Mouse (Mus musculus) liver, embryonic 12.5 days (tissue): ENCODE measurements at regions not wholly inside any gene's neighbourhood (a gene's known extent, or its start where the extent isn't known, plus 50 kb on each side); places are given as distances from the start of the nearest gene placed in this dataset.

Experiments
- ATAC-seq: fragments of 200-750 bp; cut with Nextera tagmentation; 2 replicates; pipeline ENCODE4 v1.8.0; 2017; ENCODE audit warnings: moderate number of reproducible peaks, mild to moderate bottlenecking, moderate library complexity
- H3K27ac ChIP-seq: fragments of 300-500 bp; sonication (generic); 2 replicates; pipeline ENCODE4 v1.5.1; 2016; ENCODE audit warnings: mild to moderate bottlenecking
- H3K27me3 ChIP-seq: fragments of 300-500 bp; sonication (generic); replicated peaks from 2 replicates; pipeline ENCODE4 v1.6.1; 2016; ENCODE audit warnings: mild to moderate bottlenecking, moderate library complexity
- H3K36me3 ChIP-seq: fragments of 300-500 bp; sonication (generic); 2 replicates; pipeline ENCODE4 v1.6.1; 2016; ENCODE audit warnings: mild to moderate bottlenecking, moderate library complexity
- H3K4me1 ChIP-seq: fragments of 300-500 bp; sonication (generic); 2 replicates; pipeline ENCODE4 v1.6.1; 2016
- H3K4me2 ChIP-seq: fragments of 300-500 bp; sonication (generic); 2 replicates; pipeline ENCODE4 v1.6.1; 2016; ENCODE audit warnings: mild to moderate bottlenecking, moderate library complexity
- H3K4me3 ChIP-seq: fragments of 300-500 bp; sonication (generic); 2 replicates; pipeline ENCODE4 v1.5.1; 2016; ENCODE audit warnings: mild to moderate bottlenecking, moderate library complexity
- H3K9ac ChIP-seq: fragments of 300-500 bp; sonication (generic); 2 replicates; pipeline ENCODE4 v1.6.1; 2016; ENCODE audit warnings: mild to moderate bottlenecking, moderate library complexity
- H3K9me3 ChIP-seq: fragments of 300-500 bp; sonication (generic); replicated peaks from 2 replicates; pipeline ENCODE4 v1.6.1; 2016; ENCODE audit warnings: mild to moderate bottlenecking, moderate library complexity
- WGBS: fragments of 180-500 bp; shearing (Covaris S2); methylation state at CpG from one replicate; pipeline ENCODE4 v1.1.7; 2016; ENCODE audit not compliant: insufficient replicate concordance; 5-methylcytosine and 5-hydroxymethylcytosine counted together

GRCm38 (mm10) chr6:66478326-66478964, 56.7 kb upstream of the Mad2l1 start:
- Histone ChIP-seq H3K9me3 (no peaks in the 10 kb centered on the region), H3K4me3 (no peak overlapping the region), H3K36me3 (no peaks in the 10 kb centered on the region), H3K27ac (no peak overlapping the region), H3K9ac (no peak overlapping the region), H3K4me2 (no peak overlapping the region), H3K4me1 (no peaks in the 10 kb centered on the region), H3K27me3 (no peaks in the 10 kb centered on the region)
- no peak for ATAC-seq
- WGBS: 61% methylated on average over 4 of the region's 4 CpGs

GRCm38 (mm10) chr6:66479576-66479975, 55.6 kb upstream of the Mad2l1 start:
- H3K4me3 ChIP-seq: no peak overlapping the region
- no peak for ATAC-seq
- 62% methylated on average over 5 of the region's 5 CpGs for WGBS

GRCm38 (mm10) chr6:66480207-66480606, 55.0 kb upstream of the Mad2l1 start:
- no peak for ATAC-seq

More at GRCm38 (mm10) chr6:66479576-66479975, 55.6 kb upstream of the Mad2l1 start:
- H3K27ac ChIP-seq: no peak overlapping the region
- no peak overlapping the region for H3K4me2 ChIP-seq
- no peaks in the 10 kb centered on the region for H3K4me1 ChIP-seq
- H3K36me3 ChIP-seq: no peaks in the 10 kb centered on the region
- no peaks in the 10 kb centered on the region for H3K27me3 ChIP-seq
- no peak overlapping the region for H3K9ac ChIP-seq
- no peaks in the 10 kb centered on the region for H3K9me3 ChIP-seq

DNA sequence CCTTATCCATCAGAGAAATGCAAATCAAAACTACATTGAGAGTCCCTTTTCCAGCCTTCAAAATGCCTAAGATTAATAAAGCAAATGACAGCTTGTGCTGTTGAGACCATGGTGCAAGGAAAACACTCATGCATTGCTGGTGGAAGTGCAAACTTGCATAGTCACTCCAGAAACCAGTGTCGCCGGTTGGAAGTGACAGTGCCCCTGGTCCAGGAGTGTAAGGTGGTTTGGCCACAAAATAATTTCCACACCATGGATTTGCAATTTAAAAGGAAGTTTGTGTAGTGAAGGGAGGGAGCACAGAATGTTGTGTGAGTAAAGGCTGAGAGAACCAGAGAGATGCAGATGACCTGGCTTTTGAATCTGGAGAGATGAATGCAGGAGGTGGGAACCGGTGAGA, 52.4 kb upstream of the Mad2l1 start:
- H3K36me3 ChIP-seq: no peaks in the 10 kb centered on the region
- H3K4me1 ChIP-seq: no peaks in the 10 kb centered on the region
- H3K27me3 ChIP-seq: no peaks in the 10 kb centered on the region
- no peak overlapping the region for H3K4me2 ChIP-seq
- ATAC-seq: no peak
- H3K4me3 ChIP-seq: no peak overlapping the region
- 80% methylated on average over 3 of the region's 3 CpGs for WGBS
- no peak overlapping the region for H3K9ac ChIP-seq
- no peaks in the 10 kb centered on the region for H3K9me3 ChIP-seq
- no peak overlapping the region for H3K27ac ChIP-seq

More at GRCm38 (mm10) chr6:66480207-66480606, 55.0 kb upstream of the Mad2l1 start:
- H3K27ac ChIP-seq: no peak overlapping the region
- no peak overlapping the region for H3K4me2 ChIP-seq
- no peaks in the 10 kb centered on the region for H3K9me3 ChIP-seq
- no peak overlapping the region for H3K4me3 ChIP-seq
- 45% methylated on average over 2 of the region's 2 CpGs for WGBS
- H3K36me3 ChIP-seq: no peaks in the 10 kb centered on the region
- H3K4me1 ChIP-seq: no peaks in the 10 kb centered on the region
- no peak overlapping the region for H3K9ac ChIP-seq
- H3K27me3 ChIP-seq: no peaks in the 10 kb centered on the region
